Mouse (Mus musculus) erythroblast, embryonic 14.5 days (primary cell): ENCODE results near the gene Sdr42e1. TPM values are rescaled to one million over a fixed set of nuclear protein-coding genes. Genes with fewer than 3 reads are reported as not detected.

Experiments used
- H3K27me3 ChIP-seq: 2 replicates; pipeline ENCODE4 v1.6.1; 2012; ENCODE audit warnings: inconsistent platforms; ENCODE audit not compliant: control insufficient read depth
- H3K36me3 ChIP-seq: 2 replicates; pipeline ENCODE4 v1.6.1; 2012; ENCODE audit warnings: mild to moderate bottlenecking, inconsistent platforms; ENCODE audit not compliant: control insufficient read depth
- H3K4me1 ChIP-seq: 2 replicates; pipeline ENCODE4 v1.6.1; 2012; ENCODE audit warnings: inconsistent platforms; ENCODE audit not compliant: control insufficient read depth
- H3K4me3 ChIP-seq: replicated peaks from 2 replicates; pipeline ENCODE3; 2012; ENCODE audit warnings: moderate library complexity, mild to moderate bottlenecking, inconsistent platforms
- H3K9me3 ChIP-seq: 2 replicates; pipeline ENCODE4 v1.6.1; 2012; ENCODE audit warnings: low read length, inconsistent platforms, mixed read lengths; ENCODE audit not compliant: control insufficient read depth
- GATA1 ChIP-seq: IDR thresholded peaks from 2 replicates; pipeline ENCODE4 v1.6.1; 2012; ENCODE audit warnings: low read length, inconsistent platforms, mixed read lengths
- TAL1 ChIP-seq: IDR thresholded peaks from 3 replicates; pipeline ENCODE4 v1.6.1; 2012; ENCODE audit warnings: low read length, inconsistent platforms, mixed read lengths
- polyA plus RNA-seq: library from polyadenylated mRNA; stranded (reverse); fragments of >175 nt; gene quantifications from 2 replicates; pipeline ENCODE4 v1.2.3, GENCODE M21; 2012

Gene Sdr42e1
- polyA plus RNA-seq, 1 experiment = not detected

GRCm38 (mm10) chr8:117639631-117640030 lies 33.9 kb downstream of the Sdr42e1 start:
- no peak overlapping the region for H3K4me3 ChIP-seq
- peaks cover 35% of the 10 kb centered on the region for H3K9me3 ChIP-seq
- H3K4me1 ChIP-seq = no peaks in the 10 kb centered on the region
- TF ChIP-seq GATA1 = no peak
- TF ChIP-seq TAL1 = no peak
- no peaks in the 10 kb centered on the region for H3K27me3 ChIP-seq
- H3K36me3 ChIP-seq = no peaks in the 10 kb centered on the region

- H3K4me1 ChIP-seq = no peaks in the 10 kb centered on the region
- no peaks in the 10 kb centered on the region for H3K36me3 ChIP-seq
- TF ChIP-seq GATA1 (no peak), TAL1 (no peak)
- H3K9me3 ChIP-seq = peaks cover 38% of the 10 kb centered on the region
- no peaks in the 10 kb centered on the region for H3K27me3 ChIP-seq
- no peak overlapping the region for H3K4me3 ChIP-seq
Observed at GRCm38 (mm10) chr8:117637462-117637861, 36.0 kb downstream of the Sdr42e1 start.

DNA sequence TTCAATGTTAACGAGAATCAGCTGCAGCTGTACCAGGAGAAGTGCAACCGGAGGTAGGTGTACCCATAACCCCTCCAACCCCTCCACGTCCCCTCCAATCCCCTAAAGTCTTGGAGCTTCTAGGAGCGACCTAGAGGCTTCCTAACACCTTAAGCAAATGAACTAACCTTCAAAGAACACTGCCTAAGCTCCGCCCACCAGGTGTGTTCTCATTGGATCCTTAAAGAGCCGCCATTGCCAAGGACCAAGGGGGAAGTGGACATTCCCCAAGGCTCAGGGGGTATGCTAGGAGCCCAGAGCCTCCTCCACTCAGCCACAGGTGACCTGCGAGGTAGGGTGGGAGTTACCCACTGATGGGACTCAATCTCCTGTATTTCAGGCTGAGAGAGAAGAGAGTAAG lies 39.1 kb downstream of the Sdr42e1 start:
- Histone ChIP-seq H3K36me3 (no peaks in the 10 kb centered on the region), H3K27me3 (no peaks in the 10 kb centered on the region), H3K4me1 (no peaks in the 10 kb centered on the region), H3K4me3 (no peak overlapping the region), H3K9me3 (peaks cover 22% of the 10 kb centered on the region)
- no peak for TF ChIP-seq TAL1

DNA sequence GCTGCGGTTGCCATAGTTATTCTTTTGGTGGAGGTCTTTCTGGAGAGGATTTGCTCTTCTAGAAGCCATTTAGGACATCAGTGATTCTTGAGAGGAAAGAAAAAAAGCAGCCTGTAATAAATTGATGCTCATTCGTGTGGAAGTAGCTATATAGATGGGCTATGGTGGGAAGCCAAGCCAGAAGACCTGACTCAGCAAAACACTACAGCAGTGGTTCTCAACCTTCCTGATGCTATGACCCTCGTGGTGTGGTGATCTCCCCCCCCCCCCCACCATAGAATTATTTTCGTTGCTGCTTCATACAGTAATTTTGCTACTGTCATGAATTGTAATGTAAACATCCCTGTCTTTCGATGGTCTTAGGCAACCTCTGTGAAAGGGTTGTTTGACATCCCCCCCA lies 41.0 kb downstream of the Sdr42e1 start:
- Histone ChIP-seq H3K27me3 (no peaks in the 10 kb centered on the region), H3K9me3 (peaks cover 18% of the 10 kb centered on the region), H3K4me3 (no peak overlapping the region), H3K4me1 (no peaks in the 10 kb centered on the region), H3K36me3 (no peaks in the 10 kb centered on the region)
- TF ChIP-seq TAL1 (no peak), GATA1 (no peak)

- Histone ChIP-seq H3K4me1 (no peaks in the 10 kb centered on the region), H3K4me3 (no peak overlapping the region), H3K36me3 (no peaks in the 10 kb centered on the region), H3K9me3 (no peaks in the 10 kb centered on the region), H3K27me3 (no peaks in the 10 kb centered on the region)
- TF ChIP-seq TAL1 (no peak), GATA1 (no peak)
Observed at GRCm38 (mm10) chr8:117627096-117627495, 46.4 kb downstream of the Sdr42e1 start.

GRCm38 (mm10) chr8:117626040-117626838 lies 47.2 kb downstream of the Sdr42e1 start:
- H3K36me3 ChIP-seq = no peaks in the 10 kb centered on the region
- TF ChIP-seq GATA1 = no peak
- no peak for TF ChIP-seq TAL1

GRCm38 (mm10) chr8:117612861-117613260 lies 60.6 kb downstream of the Sdr42e1 start:
- TF ChIP-seq TAL1 (no peak), GATA1 (no peak)
- H3K9me3 ChIP-seq = peaks cover 31% of the 10 kb centered on the region

More at GRCm38 (mm10) chr8:117626040-117626838, 47.2 kb downstream of the Sdr42e1 start:
- Histone ChIP-seq H3K27me3 (no peaks in the 10 kb centered on the region), H3K9me3 (peaks cover 3% of the 10 kb centered on the region), H3K4me1 (no peaks in the 10 kb centered on the region), H3K4me3 (no peak overlapping the region)

More at GRCm38 (mm10) chr8:117612861-117613260, 60.6 kb downstream of the Sdr42e1 start:
- Histone ChIP-seq H3K4me3 (no peak overlapping the region), H3K36me3 (no peaks in the 10 kb centered on the region), H3K27me3 (no peaks in the 10 kb centered on the region), H3K4me1 (no peaks in the 10 kb centered on the region)

Other genes with a start within 250 kb of the Sdr42e1 start
- 0.07 TPM in 2 replicates for gene Plcg2, start 175.4 kb downstream of the Sdr42e1 start, polyA plus RNA-seq
- gene Hsd17b2, start 28.2 kb upstream of the Sdr42e1 start, polyA plus RNA-seq = 0.06 TPM in 1 of 2 replicates, not detected in the other
- 0.38 and 0.60 TPM in 2 replicates for gene Mphosph6, start 128.3 kb upstream of the Sdr42e1 start, polyA plus RNA-seq